Mouse (Mus musculus) left cerebral cortex, adult 18-20 months (tissue): ENCODE measurements around the gene Iqck. TPM values are rescaled to one million over a fixed set of nuclear protein-coding genes. Genes with fewer than 3 reads are reported as not detected.

ENCODE experiments used
- DNase-seq, 2 experiments: peaks; one replicate each; pipeline ENCODE4 v3.0.0; 2021 to 2022; ENCODE audit warnings: low spot score in 2 of 2, mixed read lengths in 1 of 2
- total RNA-seq, 2 experiments: library from RNA; stranded (reverse); gene quantifications; 2 replicates each; pipeline ENCODE4 v1.2.3; 2021

The Iqck gene
- total RNA-seq, 2 experiments from 2014 or later: 2.6 to 4.0 TPM

GRCm38 (mm10) chr7:118849543-118850250, 5.9 kb upstream of the Iqck start:
- no peak for DNase-seq

DNA sequence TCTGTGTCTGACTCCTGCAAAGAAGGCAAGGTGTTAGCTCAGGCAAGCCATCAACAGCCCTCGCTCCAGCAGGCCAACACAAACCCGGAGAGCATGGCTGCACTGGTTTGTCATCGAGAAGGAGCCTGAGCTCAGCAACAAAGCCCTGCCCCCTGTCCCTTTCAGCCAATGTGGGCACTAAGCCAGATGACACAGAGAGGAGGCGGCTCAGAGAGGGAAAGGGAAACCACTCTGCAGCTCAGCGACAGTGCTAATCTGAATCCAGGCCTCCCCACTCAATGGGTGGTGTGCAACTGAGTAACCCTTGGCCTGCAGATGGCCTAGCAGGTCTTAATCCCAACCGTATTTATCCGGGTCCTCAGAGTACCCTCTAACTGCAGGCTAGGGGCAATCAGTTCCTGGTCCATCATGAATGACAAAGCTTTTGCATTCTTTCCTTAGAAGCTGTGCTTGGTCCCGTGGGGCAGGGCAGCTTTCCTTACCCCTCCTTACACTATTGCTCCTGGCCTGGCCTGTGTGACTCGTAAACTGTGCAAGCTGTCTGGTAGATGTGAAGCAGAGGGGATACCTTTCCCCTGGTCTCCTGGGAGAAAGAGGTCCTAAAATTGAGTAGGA, 4.8 kb upstream of the Iqck start:
- DNase-seq: no peak

- no peak for DNase-seq
Observed at GRCm38 (mm10) chr7:118851571-118851970, 4.0 kb upstream of the Iqck start.

- no peak for DNase-seq
Observed at GRCm38 (mm10) chr7:118852611-118853010, 2.9 kb upstream of the Iqck start.

DNA sequence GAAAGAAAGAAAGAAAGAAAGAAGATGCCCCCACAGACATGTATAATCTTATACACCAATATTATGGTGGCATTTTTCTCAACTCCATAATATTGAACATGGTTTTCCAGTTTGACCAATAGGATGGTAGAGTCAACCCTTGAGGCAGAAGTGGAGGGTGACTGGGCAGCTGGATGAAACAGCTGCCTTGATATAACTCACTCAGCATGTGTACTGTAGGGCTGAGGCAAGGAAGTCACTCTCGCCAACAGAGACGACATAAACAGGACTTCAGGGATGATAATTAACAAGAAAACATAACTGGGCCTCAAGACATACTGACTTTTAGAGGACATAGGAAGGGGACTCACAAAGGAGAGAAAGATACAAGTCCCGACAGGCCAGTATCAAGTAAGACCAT, 946 bp upstream of the Iqck start:
- DNase-seq: no peak

GRCm38 (mm10) chr7:118855877-118856304, 339 bp downstream of the Iqck start, which contains the start of gene Knop1:
Knop1 (minus strand) TSS chr7:118856254.
- no peak for DNase-seq

- no peak for DNase-seq
Observed at GRCm38 (mm10) chr7:118858640-118859039, 3.1 kb downstream of the Iqck start.

DNA sequence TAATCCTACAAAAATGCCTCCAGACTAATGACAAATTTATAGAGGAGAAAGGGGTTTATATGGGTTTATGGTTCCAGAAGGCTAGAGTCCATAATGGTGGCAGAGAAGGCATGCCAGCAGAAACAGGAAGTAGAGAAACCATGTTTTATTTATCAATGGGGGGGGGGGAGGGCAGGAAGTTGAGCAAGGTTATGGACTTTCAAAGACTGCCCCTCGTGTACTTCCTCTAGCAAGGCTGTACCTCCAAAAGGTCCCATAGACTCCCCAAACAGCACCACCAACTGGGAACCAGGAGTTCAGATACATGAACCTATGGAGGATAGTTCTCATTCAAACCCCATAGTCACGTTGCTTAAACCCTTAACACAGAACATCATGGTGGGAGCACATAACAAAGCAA, 9.8 kb downstream of the Iqck start:
- no peak for DNase-seq

GRCm38 (mm10) chr7:118879466-118880029, 24.0 kb downstream of the Iqck start:
- no peak for DNase-seq

- DNase-seq: no peak
Observed at GRCm38 (mm10) chr7:118883957-118884356, 28.4 kb downstream of the Iqck start.

GRCm38 (mm10) chr7:118884969-118885368, 29.4 kb downstream of the Iqck start:
- DNase-seq: peak in 1 of 2 experiments; percentile 7

- no peak for DNase-seq
Observed at GRCm38 (mm10) chr7:118887303-118888055, 31.9 kb downstream of the Iqck start.

DNA sequence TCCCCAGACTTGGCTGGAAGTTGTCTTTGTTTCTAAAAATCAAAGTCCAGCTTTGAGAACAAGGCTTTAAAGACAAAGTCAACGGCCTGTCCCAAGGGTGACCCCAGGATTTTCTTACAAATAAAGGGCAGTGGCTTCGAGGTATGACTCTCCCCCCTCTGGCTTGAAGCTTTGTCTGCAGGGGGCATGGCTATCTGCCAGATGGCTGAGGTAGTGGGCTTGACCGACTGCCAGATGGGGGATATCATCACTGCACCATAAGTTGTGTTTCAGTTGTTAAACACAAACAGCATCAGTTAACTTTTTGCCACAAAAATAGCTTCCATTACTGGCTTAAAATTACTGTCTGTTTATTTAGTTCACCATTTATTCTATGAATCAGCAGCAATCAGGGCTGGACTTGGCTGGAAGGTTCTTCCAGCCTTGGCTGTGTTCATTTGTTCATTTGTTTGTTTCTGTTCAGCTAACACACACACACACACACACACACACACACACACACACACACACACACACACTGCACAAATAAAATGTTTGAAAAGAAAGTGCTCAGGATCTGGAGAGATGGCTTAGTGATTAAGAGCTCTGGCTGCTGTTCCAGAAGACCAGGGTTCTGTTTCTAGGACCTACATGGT, 33.6 kb downstream of the Iqck start:
- no peak for DNase-seq

DNA sequence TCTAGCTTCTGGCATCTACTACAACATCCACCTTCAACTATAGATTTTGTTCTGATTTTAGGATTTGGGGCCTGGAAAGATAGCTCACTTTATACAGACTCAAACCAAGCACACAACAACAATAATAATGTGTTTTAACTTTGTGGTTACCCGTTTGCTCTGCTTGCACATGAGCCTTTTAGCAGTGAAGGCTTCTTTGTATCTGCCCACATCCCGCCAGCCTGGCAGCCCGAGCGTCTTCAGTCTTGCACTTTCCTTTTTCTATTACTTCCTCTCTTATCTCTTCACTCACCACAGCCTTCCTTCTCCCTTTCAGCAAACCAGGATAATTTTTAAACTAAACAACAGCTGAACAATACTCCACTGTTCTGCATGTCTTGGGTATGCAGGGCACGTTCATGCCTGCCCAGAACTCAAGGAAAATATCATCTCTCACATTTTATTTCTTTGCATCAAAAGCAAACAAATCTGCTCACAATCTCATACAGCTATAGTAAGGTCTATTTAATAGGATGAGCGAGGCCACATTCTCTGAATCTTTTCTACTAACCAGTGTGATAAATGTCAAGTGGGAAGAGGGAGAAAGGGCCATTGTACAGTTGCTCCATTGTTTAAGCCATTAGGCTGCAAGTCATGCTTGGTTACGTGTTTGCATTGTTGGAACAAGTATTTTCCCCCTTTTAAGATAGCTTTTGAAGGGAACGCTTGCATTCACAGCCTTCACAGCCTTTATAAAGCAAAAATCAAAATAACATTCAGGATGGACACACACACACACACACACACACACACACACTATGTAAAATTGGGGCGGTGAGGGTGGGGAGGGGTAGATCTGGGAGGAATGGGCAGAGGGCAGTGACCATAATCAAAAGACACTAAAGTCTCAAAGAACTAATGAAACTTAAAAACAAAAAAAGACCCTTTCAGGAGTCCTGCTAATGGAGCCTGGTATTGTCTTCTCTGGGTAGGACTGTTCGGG, 40.2 kb downstream of the Iqck start:
- no peak for DNase-seq

DNA sequence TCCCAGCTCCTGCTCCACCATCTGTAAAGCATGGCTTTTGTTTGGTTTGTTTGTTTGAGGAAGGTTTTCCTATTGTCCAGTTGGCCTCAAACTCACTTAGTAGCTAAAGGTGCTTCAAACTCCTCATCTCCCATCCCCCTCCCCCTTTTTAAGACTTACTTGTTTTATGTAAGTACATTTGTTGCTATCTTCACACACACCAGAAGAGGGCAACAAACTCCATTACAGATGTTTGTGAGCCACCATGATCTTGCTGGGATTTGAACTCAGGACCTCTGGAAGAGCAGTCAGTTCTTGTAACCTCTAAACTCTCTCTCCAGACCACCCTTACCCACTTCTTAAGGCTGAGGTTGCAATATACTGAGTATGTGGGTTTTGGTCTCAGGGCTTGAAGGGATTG, 42.5 kb downstream of the Iqck start:
- no peak for DNase-seq

DNA sequence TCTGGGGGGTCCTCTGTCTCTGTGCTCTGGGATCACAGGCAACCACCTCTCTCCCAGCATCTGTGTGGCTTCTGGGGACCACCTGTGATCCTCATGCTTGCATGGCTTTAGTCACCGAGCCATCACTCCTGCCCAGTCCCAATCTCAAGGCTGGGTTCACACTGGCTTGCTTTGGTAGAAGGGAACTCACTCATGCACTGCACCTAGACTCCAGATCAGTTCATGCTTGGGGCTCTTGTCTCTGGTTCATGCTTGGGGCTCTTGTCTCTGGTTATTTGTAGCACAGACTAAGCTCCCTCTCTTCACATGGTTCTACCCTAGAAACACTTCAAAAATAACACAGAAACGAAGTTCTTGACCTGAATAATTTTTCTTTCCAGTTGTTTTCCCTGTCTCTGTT, 44.5 kb downstream of the Iqck start:
- no peak for DNase-seq

DNA sequence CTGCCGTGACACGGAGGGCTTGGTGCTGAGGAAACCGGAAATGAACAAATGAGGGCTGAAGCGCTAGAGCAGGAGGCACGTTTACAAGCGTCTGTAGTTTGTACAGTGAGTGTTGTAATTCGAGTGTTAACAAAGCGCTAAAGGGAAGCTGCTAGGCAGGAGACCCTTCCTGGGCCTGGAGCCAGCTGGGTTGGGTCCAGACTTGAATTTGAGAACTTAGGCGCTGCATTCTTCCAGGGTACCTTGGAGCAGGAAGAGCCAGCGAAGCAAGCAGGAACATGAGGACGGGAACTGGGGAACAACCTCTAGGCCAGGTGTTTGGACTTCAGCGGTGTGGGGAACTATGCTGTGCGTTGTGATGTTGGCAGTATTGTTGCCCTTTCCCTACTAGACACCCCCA, 47.4 kb downstream of the Iqck start:
- DNase-seq: no peak

GRCm38 (mm10) chr7:118903879-118904278, 48.3 kb downstream of the Iqck start:
- no peak for DNase-seq

- DNase-seq: no peak
Observed at GRCm38 (mm10) chr7:118904530-118904929, 49.0 kb downstream of the Iqck start.

DNA sequence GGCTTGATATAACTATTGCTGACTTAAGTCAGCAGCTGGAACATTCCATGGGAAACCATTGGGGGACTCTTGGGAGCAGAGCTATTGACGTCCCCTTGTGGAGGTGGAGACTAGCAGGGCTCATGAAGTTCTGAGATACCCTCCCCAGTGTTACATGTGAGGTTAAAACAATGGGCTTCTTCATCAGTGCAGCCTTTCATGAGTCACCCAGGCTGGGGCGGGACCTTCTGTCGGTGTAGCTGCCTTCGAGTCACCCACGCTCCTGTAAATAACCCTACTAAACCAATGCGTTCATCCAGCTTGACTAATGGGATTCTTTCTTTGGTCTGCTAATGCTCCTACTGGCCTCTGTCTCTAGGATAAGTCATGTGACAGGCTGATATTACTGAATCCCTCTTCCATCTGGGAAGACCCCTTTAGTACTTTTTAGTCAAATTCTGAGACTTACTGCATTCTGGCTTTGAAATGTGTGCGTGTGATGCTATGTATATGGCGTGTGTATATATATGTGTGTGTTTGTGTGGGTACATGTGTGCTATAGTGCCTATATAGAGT, 53.5 kb downstream of the Iqck start:
- DNase-seq: no peak
